Mouse (Mus musculus) C2C12 (cell line): ENCODE measurements around the gene Pafah1b3. TPM values are rescaled to one million over a fixed set of nuclear protein-coding genes. Genes with fewer than 3 reads are reported as not detected.

ENCODE experiments used
- H3K27me3 ChIP-seq: one replicate; pipeline ENCODE4 v1.6.1; 2011; ENCODE audit not compliant: control insufficient read depth, insufficient read depth, insufficient read length
- H3K36me3 ChIP-seq: one replicate; pipeline ENCODE4 v1.6.1; 2011; ENCODE audit not compliant: control insufficient read depth, insufficient read depth
- H3K4me3 ChIP-seq: one replicate; pipeline ENCODE4 v1.5.1; 2011; ENCODE audit warnings: mild to moderate bottlenecking, control low read depth; ENCODE audit not compliant: poor library complexity, insufficient read depth, severe bottlenecking
- H3K79me2 ChIP-seq: one replicate; pipeline ENCODE4 v1.6.1; 2011; ENCODE audit not compliant: control insufficient read depth, insufficient read depth
- H3K79me3 ChIP-seq: one replicate; pipeline ENCODE4 v1.6.1; 2011; ENCODE audit warnings: low read depth, control low read depth
- H3ac ChIP-seq: one replicate; pipeline ENCODE3; 2011; ENCODE audit warnings: low read depth; ENCODE audit not compliant: control insufficient read depth, insufficient read length
- FOSL1 ChIP-seq: IDR thresholded peaks from one replicate; pipeline ENCODE4 v1.8.0; 2011; ENCODE audit warnings: mild to moderate bottlenecking, low read length; ENCODE audit not compliant: poor library complexity, insufficient read depth, severe bottlenecking
- MAX ChIP-seq: IDR thresholded peaks from one replicate; pipeline ENCODE4 v1.6.1; 2011; ENCODE audit warnings: mild to moderate bottlenecking, control low read depth
- MYOG ChIP-seq: IDR thresholded peaks from one replicate; pipeline ENCODE4 v1.6.1; 2011; ENCODE audit not compliant: control insufficient read depth, insufficient read length; ENCODE audit errors: extremely low read depth
- USF1 ChIP-seq: IDR thresholded peaks from one replicate; pipeline ENCODE4 v1.6.1; 2011; ENCODE audit warnings: low read depth, mild to moderate bottlenecking, control low read depth, moderate library complexity
- polyA plus RNA-seq: library from polyadenylated mRNA; unstranded; fragments of >200 nt; fragmentation: generic; extraction: Trizol; gene quantifications from one replicate; pipeline ENCODE4 v1.2.1, GENCODE M21; 2012; ENCODE audit warnings: missing spikeins

Gene Pafah1b3
- polyA plus RNA-seq, 1 experiment: 90.8 TPM

DNA sequence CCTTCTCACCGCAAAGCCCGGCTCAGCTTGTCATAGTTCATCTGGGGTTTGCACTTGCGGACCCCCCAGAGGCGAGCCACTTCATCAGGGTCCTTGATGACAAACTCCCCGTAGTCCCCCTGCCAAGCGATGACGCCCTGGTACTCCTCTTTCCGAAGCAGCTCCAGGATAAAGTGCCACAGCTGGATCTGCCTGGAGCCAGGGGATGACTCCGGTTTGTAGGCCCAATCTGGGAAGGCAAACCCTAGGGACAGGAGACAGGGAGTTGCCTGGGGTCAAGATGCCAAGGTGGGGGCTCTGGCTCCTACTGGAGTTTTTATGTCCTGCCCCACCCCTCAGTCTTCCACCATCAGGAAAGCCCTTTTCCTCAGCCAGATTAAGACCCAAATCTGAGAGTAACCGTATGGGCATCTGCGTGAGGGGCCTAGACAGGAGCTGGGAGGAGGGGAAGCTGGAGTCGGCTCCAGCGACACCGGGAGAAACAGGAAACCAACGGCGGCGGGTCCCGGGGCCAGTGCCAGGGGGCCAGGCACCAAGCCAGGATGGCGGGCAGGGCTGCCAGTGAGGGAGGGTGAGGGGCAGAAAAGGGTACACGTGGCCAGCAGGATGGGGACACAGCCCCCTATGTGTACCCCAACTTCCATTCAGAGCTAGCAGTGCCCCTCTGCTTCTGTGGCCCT lies 51.6 kb downstream of the Pafah1b3 start:
- peaks cover 23% of the 10 kb centered on the region for H3K36me3 ChIP-seq
- no peaks in the 10 kb centered on the region for H3K27me3 ChIP-seq
- peaks cover 72% of the 10 kb centered on the region for H3K79me2 ChIP-seq
- H3K79me3 ChIP-seq: peaks cover 49% of the 10 kb centered on the region
- no peak overlapping the region for H3K4me3 ChIP-seq
- no peak overlapping the region for H3ac ChIP-seq
- TF ChIP-seq MYOG: no peak
- no peak for TF ChIP-seq MAX
- no peak for TF ChIP-seq USF1
- no peak for TF ChIP-seq FOSL1

Other genes starting within 250 kb of the Pafah1b3 start
- 9.8 TPM for gene Grik5, start 225.6 kb downstream of the Pafah1b3 start, polyA plus RNA-seq
- gene Zfp574, start 225.4 kb downstream of the Pafah1b3 start, polyA plus RNA-seq: 15.5 TPM
- 0.02 TPM for gene Pou2f2, start 118.3 kb downstream of the Pafah1b3 start, polyA plus RNA-seq
- gene Dedd2, start 77.4 kb downstream of the Pafah1b3 start, polyA plus RNA-seq: 5.3 TPM
- 5.4 TPM for gene Zfp526, start 76.6 kb downstream of the Pafah1b3 start, polyA plus RNA-seq
- gene Gsk3a, start 60.1 kb downstream of the Pafah1b3 start, polyA plus RNA-seq: 87.3 TPM
- gene Erf, start 47.2 kb downstream of the Pafah1b3 start, polyA plus RNA-seq: 61.8 TPM
- gene Cic, start 30.3 kb downstream of the Pafah1b3 start, polyA plus RNA-seq: 79.5 TPM
- not detected for gene Prr19, start 3.4 kb upstream of the Pafah1b3 start, polyA plus RNA-seq
- gene Tmem145, start 8.1 kb upstream of the Pafah1b3 start, polyA plus RNA-seq: 0.13 TPM
- 31.9 TPM for gene Megf8, start 19.2 kb upstream of the Pafah1b3 start, polyA plus RNA-seq
- gene Cnfn, start 71.7 kb upstream of the Pafah1b3 start, polyA plus RNA-seq: 0.08 TPM
- gene Lipe, start 100.7 kb upstream of the Pafah1b3 start, polyA plus RNA-seq: 3.0 TPM
- not detected for gene Cxcl17, start 114.9 kb upstream of the Pafah1b3 start, polyA plus RNA-seq
- 0.06 TPM for gene Ceacam1, start 179.6 kb upstream of the Pafah1b3 start, polyA plus RNA-seq
- not detected for gene Ceacam2, start 241.9 kb upstream of the Pafah1b3 start, polyA plus RNA-seq